Mouse (Mus musculus) ovary, postnatal 14 days (tissue): Measurements from ENCODE around the gene Clcn3.

Experiments used
- DNase-seq: peaks from one replicate; pipeline ENCODE4 v3.0.0; 2022; ENCODE audit warnings: low spot score

The Clcn3 gene

DNA sequence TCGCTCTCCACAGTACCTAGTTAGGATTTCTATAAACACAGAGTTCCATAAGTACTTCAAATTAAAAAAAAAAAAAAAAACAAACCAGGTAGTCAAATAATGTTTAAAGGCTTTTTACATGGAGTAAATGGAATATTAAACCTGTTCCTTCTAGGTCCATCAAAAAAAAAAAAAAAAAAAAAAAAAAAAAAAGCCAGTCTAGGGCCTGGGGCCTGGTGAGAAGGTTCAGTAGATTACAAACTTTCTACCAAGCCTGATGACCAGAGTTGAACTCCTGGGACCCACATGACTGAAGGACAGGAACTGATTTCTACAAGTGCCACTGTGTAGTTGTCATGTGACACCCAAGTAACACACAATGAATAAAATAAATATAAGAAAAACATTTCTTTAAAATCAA lies 31.3 kb downstream of the Clcn3 start:
- DNase-seq, result no peak

DNA sequence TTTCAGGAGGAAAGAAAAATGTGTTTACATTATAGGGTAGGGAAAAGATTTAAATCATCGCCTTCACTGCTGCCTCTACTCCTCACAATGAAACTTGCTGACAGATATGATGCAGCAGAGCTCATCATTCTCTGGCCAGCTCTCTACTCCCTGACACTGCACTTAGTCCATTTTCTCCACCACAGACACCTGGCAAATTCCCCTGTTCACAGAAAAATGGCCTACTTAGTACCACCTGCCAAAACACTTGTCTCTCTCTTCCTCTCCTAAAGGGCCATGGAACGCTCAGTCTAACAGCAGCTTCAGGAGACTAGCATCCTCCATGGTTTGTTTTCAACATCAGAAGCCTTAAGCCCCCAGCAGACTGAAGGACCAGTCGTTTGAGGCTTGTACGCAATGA lies 31.8 kb downstream of the Clcn3 start:
- DNase-seq, result no peak

DNA sequence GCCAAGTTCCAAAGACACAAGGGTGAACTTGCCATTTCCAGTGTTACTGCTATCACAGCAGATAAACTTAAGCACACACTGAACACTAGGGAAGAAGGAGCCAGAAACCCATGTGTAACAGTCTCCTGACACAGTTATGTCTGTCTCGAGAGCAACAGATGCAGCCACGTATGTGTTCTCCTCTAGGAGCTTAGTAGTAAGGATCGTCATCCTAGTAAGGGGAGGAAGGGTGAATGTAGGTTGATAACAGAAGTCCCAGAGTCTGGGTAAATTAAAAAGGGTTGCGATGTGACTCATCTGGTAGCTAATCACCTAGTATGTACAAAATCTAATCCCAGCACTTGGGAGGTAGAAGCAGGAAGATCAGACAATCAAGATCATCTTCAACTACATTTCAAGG lies 33.2 kb downstream of the Clcn3 start:
- DNase-seq, result no peak

DNA sequence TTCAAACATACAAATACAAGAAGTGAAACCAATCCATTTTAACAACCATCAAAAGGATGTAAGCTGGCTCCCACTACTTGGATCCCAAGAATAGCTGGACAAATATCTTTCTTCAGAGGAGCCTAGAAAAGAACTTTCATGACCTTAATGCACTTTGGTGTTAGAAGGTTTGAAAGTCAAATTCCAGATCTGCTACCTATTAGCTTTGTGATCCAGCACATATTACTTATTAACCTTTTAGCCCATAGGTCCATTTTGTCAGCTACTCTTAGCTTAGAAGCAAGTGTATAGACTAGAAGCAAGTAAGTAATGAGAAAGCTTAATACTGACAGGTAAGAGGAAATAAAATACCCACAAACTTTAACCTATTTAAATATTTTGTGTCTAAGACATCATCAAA lies 35.6 kb downstream of the Clcn3 start:
- no peak for DNase-seq

DNA sequence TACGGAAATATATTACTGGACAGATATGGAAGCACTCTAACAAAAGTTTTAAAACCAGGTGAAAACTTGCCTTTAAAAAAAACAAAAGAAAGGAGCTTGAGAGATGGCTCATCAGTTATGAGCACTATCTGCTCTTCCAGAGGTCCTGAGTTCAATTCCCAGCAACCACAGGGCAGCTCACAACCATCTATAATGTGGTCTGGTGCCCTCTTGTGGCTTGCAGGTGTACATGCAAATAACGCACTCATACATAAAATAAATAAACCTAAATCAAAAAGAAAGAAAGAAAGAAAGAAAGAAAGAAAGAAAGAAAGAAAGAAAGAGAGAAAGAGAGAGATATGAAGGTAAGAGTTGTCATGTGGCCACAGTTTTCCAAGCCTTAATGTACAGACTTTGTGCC lies 40.2 kb downstream of the Clcn3 start:
- DNase-seq, result no peak

DNA sequence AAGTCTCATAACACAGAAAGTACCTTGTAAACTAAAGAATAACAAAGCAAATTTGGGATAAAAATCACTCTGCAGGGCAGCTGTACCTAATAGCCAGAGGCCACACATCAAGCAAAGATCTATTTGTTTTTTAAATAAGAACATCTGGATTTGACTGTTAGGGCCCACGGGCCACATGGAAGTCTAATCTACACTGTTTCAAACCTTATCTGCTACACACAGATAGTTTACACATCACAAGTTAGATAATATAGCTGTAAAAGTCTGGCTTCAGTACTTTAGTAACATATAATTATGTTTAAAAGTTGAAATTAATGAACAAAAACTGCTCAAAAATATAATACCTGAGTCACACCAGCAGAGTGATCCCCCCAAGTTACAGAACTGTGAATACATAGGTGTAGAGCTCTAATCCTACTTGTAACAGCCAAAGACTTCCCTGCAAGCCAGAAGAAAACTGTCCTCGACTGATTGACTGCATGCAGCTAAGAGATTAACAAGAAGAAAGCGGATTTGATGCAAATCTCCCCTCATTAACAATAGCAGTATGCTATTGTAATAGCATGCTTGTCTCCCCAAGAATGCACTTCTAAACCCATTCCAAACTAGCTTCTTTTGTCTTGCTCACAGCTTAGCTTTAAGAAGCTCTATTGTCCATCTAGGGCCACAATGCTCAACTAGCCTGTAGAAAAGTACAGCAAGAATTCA lies 44.2 kb downstream of the Clcn3 start:
- DNase-seq, result no peak

DNA sequence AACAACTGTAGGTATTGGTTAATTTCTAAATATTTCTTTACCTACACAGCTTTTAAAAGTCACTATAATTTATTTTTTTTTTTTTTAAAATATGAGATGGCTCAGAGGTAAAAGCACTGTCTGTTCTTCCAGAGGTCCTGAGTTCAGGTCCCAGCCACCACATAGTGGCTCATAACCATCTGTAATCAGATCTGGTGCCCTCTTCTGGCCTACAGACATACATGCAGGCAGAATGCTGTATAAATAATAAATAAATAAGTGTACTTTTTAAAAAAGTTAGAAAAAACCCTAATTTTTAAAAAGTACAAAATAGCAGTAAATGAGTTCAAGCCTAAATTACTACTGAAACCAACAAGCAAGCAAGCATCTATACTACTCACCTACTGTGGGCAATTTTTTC lies 49.5 kb downstream of the Clcn3 start:
- DNase-seq, result no peak

DNA sequence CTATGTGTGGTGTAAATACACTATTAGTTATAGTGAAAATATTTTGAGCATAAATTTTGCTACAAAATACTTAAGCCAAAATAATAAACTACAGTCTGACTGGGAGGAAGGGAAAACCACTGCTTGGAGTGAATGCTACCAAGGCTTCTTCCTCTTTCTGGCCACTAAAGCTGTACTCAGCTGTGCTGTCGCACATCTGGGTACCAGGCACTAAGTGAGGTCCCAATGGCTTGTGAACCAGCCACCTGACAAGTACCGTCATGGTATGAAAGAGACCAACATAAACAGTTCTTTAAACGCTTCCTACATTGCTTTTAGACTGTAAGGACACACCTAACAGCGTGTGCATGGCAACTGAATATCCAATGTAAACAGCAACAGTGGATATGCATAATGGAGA lies 62.9 kb downstream of the Clcn3 start:
- DNase-seq, result no peak

DNA sequence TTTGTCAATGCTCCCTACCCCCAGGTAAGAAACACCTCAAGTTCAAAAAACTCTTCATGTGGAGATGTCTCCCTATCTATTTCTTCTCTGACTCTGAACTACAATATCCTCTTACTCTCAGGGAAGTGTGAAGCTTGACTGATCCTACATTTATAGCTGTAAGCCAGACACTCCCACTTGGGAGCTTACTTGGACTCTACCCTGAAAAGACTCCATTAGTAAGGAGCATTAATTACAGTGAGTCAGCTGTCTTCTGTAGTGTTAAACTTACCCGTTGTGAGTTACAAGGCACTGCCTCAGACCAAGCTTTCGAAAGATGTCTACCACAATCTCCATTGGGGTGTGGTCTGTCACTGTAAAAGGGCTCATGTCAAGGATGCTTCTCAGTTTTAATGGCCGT lies 64.0 kb downstream of the Clcn3 start:
- no peak for DNase-seq

DNA sequence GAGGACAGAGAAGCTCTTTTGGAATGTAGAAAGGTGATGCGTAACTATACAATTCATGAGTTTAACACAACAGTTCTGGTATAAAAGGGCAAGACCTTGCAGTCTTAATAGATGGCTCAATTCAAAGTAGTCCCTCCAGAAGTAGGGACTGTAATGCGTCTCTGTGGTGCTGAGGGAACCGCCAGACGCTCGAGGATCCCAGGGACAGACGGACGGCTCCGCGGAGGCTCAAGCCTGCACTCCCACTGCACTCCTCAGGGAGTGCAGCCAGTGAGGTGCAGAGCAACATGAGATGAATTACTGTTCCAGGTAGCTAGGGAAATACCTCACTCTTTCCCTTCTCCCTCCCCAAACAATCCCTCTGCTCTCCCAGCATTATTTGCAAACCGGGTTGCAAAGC lies 70.5 kb downstream of the Clcn3 start:
- DNase-seq, result no peak

DNA sequence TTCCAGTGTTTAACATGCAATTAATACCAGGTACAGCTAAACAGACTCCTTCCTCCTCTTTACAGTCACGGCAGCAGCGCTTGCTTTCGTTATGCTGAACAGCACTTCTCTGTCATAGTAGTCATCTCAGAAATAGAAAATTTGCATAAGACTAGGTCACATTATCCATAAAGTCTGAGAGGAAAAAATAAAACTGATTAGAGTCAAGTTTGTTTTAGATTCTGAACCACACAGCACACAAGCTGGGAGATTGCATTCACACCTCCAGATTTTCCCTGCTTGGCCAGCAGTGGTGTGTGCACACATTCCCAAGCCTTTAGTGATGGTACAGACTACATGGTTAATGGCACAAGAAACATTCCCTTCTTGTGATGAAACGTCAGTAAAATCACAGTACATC lies 71.0 kb downstream of the Clcn3 start:
- no peak for DNase-seq

DNA sequence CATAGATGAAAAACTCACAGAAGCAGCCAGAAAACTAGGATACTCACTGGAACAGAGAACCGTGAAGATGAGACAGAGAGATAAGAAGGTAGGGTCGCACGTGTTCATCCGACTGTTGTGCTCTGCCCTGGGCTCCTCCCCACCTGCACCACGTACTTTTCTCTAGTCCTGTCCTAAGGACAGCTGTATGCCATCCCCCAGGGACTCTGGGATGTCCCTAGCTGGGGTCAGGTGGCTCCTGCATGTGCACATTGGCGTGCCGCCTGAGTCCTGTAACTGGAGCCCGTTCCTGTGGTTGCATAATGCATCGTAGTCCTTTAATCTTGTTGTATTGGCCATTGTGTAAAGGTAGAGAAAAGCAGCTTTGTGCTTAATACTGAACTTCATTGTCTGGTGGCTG lies 83.0 kb downstream of the Clcn3 start:
- no peak for DNase-seq

DNA sequence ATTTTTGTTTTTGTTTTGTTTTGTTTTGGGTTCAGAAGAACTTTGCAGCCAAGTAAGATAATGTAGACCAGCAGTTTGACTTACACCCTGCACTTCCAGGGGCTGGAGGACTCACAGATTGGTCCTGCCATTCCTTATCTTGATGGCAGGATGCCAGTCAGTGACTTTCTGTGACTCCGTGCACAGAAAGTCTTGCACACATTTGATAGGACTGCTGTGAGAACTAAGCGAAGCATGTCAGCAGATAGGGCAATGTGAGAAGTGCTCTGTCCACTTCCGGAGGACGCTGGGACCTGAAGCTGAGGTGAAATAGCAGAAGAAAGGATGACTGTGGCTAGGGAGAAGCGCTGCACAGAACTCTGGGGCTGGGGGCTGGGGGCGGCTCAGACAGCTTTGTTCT lies 87.2 kb downstream of the Clcn3 start:
- no peak for DNase-seq

DNA sequence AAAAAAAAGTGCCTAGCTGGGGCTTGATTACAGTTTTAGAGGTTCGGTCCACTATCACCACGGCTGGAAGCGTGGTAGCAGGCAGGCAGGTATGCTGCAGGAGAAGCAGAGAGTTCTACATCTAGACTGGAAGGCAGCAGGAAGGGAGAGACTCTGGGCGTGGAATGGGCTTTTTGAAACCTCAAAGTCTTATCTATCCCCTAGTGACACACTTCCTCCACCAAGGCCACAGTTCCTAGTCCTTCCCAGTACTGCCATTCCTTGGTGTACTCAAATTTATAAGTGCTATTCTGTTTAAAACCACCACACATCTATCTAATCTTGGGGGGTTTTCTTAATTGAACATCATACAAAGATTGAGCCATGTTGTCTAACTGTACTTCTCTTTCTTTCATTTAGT lies 91.3 kb downstream of the Clcn3 start:
- no peak for DNase-seq

DNA sequence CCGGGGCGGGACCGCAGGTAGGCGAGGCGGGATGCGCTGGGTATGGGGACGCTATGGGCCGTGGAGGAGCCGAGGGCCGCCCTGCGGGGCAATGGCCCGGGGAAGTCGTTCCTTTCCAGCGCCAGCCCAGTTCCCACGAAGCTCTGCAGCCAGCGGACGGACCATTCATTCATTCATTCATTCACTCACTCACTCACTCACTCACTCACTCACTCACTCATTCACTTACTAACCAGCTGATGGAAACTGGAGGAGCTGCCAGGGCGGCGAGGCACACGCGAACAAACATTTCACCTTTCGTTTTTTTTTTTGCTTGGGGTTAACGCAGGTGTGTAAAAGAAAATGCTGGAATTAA lies 92.6 kb downstream of the Clcn3 start:
- no peak for DNase-seq

DNA sequence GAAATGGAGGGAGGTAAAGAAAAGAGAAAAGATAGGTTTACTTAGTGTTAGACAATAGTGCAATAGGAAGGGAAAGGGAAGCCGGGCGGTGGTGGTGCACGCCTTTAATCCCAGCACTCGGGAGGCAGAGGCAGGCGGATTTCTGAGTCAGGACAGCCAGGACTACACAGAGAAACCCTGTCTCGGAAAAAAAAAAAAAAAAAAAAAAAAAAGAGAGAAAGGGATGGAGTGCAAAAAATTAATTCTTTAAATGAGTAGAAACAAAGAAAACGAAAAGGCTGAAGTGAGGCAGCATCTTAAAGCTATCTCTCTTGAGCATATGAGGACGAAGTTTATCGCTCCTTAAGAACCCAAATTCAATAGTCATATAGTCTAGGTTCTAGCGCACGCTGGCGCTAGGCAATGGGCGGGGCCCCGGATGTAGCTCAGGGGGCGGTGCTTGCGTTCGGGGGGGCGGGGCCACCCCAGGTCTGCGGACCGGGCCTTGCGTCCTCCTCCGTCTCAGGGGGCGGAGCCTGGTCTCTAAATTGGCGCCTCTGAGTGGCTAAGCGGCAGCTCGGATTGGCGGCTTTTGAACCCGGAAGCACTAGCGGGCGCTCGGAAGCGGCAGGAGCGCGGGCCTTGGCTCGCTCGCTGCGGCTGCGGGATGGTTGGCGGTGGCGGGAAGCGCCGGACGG lies 93.1 kb downstream of the Clcn3 start, which contains the start of gene Hpf1:
Gene Hpf1, plus strand, starts transcription at position 576 of the 677 bp plus-strand sequence.
- peak; percentile 80 for DNase-seq

DNA sequence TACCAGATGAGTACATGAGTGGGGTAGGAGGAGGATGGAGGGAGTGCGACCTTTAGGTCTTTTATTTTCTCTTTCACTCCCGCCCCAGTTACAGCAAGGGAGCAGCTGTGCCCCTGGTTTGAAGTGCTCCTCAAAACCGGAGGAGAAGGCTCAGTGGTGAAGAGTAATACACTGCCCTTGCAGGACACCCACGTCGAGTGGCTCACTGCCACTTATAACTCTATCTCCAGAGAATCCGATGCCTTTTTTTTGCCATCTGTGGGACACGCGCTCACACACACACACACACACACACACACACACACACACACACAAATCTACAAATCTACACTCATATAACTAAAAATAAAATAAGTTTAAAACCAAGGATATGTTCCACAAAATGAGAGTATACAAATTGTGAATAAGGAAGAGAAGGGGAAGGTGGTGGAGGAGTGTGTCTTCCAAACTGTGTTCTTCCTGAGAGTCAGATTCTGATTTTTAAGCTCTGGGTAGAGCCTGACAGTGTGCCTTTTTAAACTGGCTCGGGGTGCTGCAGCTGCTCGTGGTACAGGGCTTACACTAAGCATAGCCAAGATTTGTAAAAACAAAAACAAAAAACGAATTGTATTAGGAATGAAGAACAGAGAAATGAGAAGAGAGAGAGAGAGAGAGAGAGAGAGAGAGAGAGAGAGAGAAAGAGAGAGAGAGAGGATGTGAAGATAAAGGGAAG lies 93.8 kb downstream of the Clcn3 start:
- DNase-seq, result no peak

DNA sequence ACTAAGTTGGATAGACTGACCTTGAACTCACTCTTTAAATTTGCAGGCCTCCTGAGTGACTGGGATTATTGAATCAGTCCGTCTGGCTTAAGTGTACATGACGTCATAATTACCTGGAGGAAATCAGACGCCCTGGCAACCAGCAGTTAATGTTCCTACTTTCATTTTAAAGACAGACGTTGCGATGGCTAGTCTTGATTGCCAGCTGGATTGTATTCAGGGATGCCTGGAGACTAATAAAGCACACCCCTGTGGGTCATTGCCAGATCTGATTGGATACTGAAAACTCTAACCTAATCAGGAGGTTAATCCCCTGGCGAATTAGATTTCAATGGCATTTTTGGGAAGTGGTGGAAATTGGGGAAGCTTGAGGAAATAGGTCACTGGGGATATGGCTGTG lies 96.4 kb downstream of the Clcn3 start:
- no peak for DNase-seq

DNA sequence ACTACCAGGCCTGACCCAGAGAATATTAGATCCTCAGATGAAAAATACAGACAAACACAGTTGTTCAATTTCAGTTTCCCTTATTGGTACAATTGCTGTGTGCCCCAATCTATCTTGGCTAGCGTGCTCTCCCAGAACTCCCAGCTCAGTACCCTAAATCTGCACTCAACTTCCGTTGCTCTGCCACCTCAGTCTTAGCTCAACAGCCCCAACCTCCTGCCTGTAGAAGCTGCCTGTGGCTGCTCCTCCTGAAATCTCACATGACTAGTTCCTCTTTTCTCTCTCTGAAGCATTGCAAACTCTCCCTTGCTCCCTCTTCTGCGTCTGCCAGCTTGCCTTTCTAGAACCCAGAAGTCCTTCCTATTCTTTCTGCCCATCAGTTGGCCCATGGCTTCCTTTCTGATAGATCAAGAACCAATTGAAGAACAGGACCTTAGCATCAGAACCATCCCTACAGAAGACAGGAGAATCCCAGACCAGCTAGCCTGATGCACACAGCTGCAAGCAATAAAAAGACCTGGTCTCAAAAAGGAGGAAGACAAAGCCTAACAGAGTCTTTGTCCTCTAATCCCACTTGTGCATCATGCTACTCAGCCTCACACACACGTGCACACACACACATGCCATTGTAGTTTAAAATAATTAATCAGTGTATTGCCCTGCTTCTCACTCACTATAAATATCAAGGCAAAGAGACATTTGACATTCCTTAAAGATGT lies 99.5 kb downstream of the Clcn3 start:
- DNase-seq, result no peak

DNA sequence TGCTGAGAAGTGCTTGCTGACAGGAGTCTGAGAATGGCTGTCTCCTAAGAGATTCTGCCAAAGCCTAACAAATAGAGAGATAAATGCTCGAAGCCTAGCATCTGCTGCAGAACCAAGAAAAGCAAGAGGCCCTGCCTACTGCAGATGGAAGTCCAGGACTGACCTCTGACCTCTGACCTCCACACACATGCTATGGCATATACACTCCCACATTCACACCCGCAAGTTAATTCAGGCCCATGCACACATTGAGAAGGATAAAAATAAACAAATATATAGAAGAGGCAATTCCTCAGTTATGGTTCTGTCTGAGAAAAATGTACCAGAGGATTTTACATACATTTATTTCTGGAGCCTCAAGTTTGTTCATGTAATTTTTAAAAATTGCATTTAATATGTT lies 104.5 kb downstream of the Clcn3 start:
- DNase-seq, result no peak

DNA sequence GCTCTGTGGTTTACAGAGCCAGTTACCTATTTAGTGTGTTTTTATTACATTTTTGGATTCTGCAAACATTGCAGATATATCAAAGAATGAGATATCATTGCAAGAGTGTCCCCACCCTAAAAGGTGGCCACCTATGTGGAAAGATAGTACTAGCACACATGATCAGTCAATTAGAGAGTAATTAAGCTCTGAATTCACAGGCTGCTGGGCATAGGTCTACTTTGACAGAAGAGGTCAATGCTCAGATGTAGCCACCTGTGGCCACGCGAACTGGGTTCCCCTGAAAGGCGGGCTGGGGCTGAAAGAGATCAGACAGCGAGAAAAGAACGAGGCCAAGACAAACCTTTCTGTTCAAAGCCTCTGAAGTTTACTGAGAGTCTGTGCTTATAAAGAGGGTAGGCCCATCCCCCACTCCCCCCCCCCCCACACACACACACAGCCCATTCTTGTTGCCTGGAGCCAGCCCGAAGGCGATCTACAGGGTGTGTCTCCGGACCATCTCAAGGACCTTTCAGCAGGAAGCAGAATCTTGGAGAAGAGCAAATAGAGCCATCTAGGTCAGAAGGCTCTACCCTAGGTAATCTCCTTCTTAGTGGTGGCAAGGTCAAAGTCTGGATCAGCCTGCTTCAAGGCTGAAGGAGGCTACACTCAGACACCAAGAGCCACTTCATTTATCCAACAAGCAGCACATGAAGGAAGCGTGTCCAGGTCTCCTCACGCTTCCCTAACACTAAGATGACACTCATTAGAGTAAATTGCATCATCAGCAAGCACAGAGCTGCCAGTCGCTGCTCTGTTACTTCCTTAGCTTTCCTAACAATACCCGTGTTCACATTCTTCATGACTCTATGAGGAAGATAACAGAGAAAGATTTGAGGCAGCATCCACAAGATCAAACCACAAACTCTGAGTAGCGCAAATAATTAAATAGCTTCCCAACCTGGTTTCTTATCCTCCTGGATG lies 112.6 kb downstream of the Clcn3 start:
- no peak for DNase-seq

DNA sequence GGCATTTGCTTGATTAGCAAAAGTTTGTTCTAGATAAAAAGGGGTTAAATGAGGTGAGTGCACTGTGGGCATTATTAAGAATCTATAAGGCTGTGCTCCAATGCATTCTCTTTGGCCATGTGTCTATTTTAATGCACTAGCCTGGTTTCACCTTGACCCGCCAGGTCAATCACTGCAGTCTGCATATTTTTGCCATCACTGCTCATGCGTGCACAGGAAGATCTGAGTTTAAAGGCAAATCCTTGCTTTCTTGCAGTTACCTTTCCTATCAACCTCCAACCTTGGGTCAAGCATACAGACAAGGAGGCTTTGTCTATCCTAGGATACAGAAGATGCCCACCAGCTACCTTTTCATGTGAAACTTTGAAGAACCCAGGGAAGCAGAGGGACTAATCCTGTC lies 113.3 kb downstream of the Clcn3 start:
- no peak for DNase-seq
